Mouse (Mus musculus): ENCODE measurements around the gene Tbc1d8. TPM values are rescaled to one million over a fixed set of nuclear protein-coding genes. Genes with fewer than 3 reads are reported as not detected.

The Tbc1d8 gene
- total and polyA plus RNA-seq, 3 experiments: 0.16 to 1.4 (median 0.81) TPM

- H3K27ac ChIP-seq (ENCODE audit: insufficient read depth, low read depth): no peak overlapping the region
- TF ChIP-seq RCOR1 (conservative IDR thresholded peaks at IDR 0.05; ENCODE audit: low read depth, low read length) (no peak), ETS1 (conservative IDR thresholded peaks at IDR 0.05; ENCODE audit: low read depth, low read length) (no peak), SIN3A (IDR thresholded peaks at IDR 0.05; ENCODE audit: low read length) (no peak), CHD1 (IDR thresholded peaks at IDR 0.05; ENCODE audit: low read depth, low read length) (no peak), IRF4 (IDR thresholded peaks at IDR 0.05; ENCODE audit: low read depth, low read length) (no peak), MXI1 (IDR thresholded peaks at IDR 0.05; ENCODE audit: low read depth, low read length) (no peak), ZNF384 (IDR thresholded peaks at IDR 0.05; ENCODE audit: low read depth, low read length) (no peak), MYC (IDR thresholded peaks at IDR 0.05; ENCODE audit: low read depth, low read length) (no peak), CHD2 (IDR thresholded peaks at IDR 0.05; ENCODE audit: low read length) (no peak), USF1 (IDR thresholded peaks at IDR 0.05; ENCODE audit: low read depth, low read length) (no peak)
- H3K4me2 ChIP-seq (ENCODE audit: insufficient read depth, low read depth, poor library complexity, severe bottlenecking): no peak overlapping the region
- in situ Hi-C loops (cut with MboI; ENCODE audit: low pct_ligation_motif_present, low pct_unique_long_range_greater_than_20kb, low sequenced_read_pairs) (loop anchor here (5.0 kb wide), 1 partner anchor 44 kb away; no protein-coding TSS in a partner anchor), dilution Hi-C loops (cut with MboI; ENCODE audit: extremely low pct_ligation_motif_present, extremely low pct_unique_long_range_greater_than_20kb, low sequenced_read_pairs) (no loop called here)
- no peak overlapping the region for H3K9ac ChIP-seq (ENCODE audit: insufficient read depth, low read depth)
- H3K36me3 ChIP-seq (replicated peaks in 1 of 2; ENCODE audit: control insufficient read depth in 1 of 2, insufficient read depth in 1 of 2, low read length in 1 of 2): no peaks in the 10 kb centered on the region
- H3K27me3 ChIP-seq (replicated peaks): no peaks in the 10 kb centered on the region
- H3K4me3 ChIP-seq (replicated peaks in 1 of 3; ENCODE audit: low read depth in 2 of 3, low read length in 2 of 3, poor library complexity in 1 of 3): no peak overlapping the region
- DNase-seq (ENCODE audit: extremely low read depth): no peak
- no peaks in the 10 kb centered on the region for H3K9me3 ChIP-seq (replicated peaks; ENCODE audit: low read length)
- no peaks in the 10 kb centered on the region for H3K79me2 ChIP-seq (replicated peaks; ENCODE audit: control insufficient read depth, extremely low read depth, insufficient read depth, poor library complexity, severe bottlenecking)
- H3K4me1 ChIP-seq (ENCODE audit: control insufficient read depth in 1 of 2, insufficient read depth in 2 of 2): no peaks in the 10 kb centered on the region
Measured at GRCm38 (mm10) chr1:39457887-39458874, 20.4 kb downstream of the Tbc1d8 start.

GRCm38 (mm10) chr1:39456421-39456853 is 22.1 kb downstream of the Tbc1d8 start:
- in situ Hi-C loops (cut with MboI; ENCODE audit: low pct_ligation_motif_present, low pct_unique_long_range_greater_than_20kb, low sequenced_read_pairs): loop anchor here (5.0 kb wide), 1 partner anchor 46 kb away; no protein-coding TSS in a partner anchor
- Histone ChIP-seq H3K27ac (ENCODE audit: insufficient read depth, low read depth) (no peak overlapping the region), H3K4me3 (replicated peaks in 1 of 3; ENCODE audit: low read depth in 2 of 3, low read length in 2 of 3, poor library complexity in 1 of 3) (no peak overlapping the region), H3K79me2 (replicated peaks; ENCODE audit: control insufficient read depth, extremely low read depth, insufficient read depth, poor library complexity, severe bottlenecking) (no peaks in the 10 kb centered on the region), H3K9me3 (replicated peaks; ENCODE audit: low read length) (no peaks in the 10 kb centered on the region), H3K27me3 (replicated peaks) (no peaks in the 10 kb centered on the region), H3K4me2 (ENCODE audit: insufficient read depth, low read depth, poor library complexity, severe bottlenecking) (no peak overlapping the region), H3K36me3 (replicated peaks in 1 of 2; ENCODE audit: control insufficient read depth in 1 of 2, insufficient read depth in 1 of 2, low read length in 1 of 2) (no peaks in the 10 kb centered on the region), H3K9ac (ENCODE audit: insufficient read depth, low read depth) (no peak overlapping the region), H3K4me1 (ENCODE audit: control insufficient read depth in 1 of 2, insufficient read depth in 2 of 2) (no peaks in the 10 kb centered on the region)
- dilution Hi-C loops (cut with MboI; ENCODE audit: extremely low pct_ligation_motif_present, extremely low pct_unique_long_range_greater_than_20kb, low sequenced_read_pairs): no loop called here
- TF ChIP-seq NELFE (IDR thresholded peaks at IDR 0.05; ENCODE audit: low read depth, low read length): no peak
- no peak for TF ChIP-seq KAT2A (IDR thresholded peaks at IDR 0.05; ENCODE audit: insufficient replicate concordance, low read length)
- no peak for TF ChIP-seq RCOR1 (conservative IDR thresholded peaks at IDR 0.05; ENCODE audit: low read depth, low read length)
- TF ChIP-seq TBP (conservative IDR thresholded peaks at IDR 0.05; ENCODE audit: low read depth, low read length): no peak
- no peak for TF ChIP-seq MYC (IDR thresholded peaks at IDR 0.05; ENCODE audit: low read depth, low read length)
- no peak for TF ChIP-seq MAZ (IDR thresholded peaks at IDR 0.05; ENCODE audit: low read depth, low read length)
- TF ChIP-seq UBTF (IDR thresholded peaks at IDR 0.05; ENCODE audit: low read depth, low read length): no peak
- no peak for TF ChIP-seq BHLHE40 (IDR thresholded peaks at IDR 0.05; ENCODE audit: low read depth, low read length)
- no peak for TF ChIP-seq CHD1 (IDR thresholded peaks at IDR 0.05; ENCODE audit: low read depth, low read length)
- TF ChIP-seq ELF1 (IDR thresholded peaks at IDR 0.05; ENCODE audit: low read depth, low read length): no peak
- TF ChIP-seq ZNF384 (IDR thresholded peaks at IDR 0.05; ENCODE audit: low read depth, low read length): no peak
- no peak for TF ChIP-seq ETS1 (conservative IDR thresholded peaks at IDR 0.05; ENCODE audit: low read depth, low read length)
- DNase-seq (ENCODE audit: extremely low read depth): no peak

Data from CH12.LX (cell line).